Mouse (Mus musculus) urinary bladder, adult 18-20 months (tissue): ENCODE measurements around the gene Zcchc24.

ENCODE experiments used
- DNase-seq, 2 experiments: peaks; one replicate each; pipeline ENCODE4 v3.0.0; 2022; ENCODE audit warnings: low spot score in 2 of 2, mixed read lengths in 2 of 2

The Zcchc24 gene

DNA sequence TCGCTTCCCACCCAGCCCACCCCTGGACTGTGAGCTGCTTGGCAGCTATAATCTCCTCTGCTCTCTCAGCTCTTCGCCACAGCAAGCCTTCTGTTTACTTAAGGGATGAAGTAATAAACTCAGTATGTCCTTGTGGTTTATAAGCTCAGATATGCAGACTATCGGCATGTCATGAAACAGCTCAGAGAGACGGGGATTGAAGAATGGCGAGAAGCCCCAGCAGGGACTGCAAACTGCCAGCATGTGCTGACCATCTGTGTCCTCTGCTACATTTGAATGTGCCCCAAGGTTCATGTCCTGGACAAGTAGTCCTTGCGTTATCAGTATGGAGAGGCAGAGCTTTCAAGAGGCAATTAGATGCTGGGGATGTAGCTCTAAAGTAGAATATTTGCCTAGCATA lies 7.5 kb upstream of the Zcchc24 start:
- DNase-seq = no peak

DNA sequence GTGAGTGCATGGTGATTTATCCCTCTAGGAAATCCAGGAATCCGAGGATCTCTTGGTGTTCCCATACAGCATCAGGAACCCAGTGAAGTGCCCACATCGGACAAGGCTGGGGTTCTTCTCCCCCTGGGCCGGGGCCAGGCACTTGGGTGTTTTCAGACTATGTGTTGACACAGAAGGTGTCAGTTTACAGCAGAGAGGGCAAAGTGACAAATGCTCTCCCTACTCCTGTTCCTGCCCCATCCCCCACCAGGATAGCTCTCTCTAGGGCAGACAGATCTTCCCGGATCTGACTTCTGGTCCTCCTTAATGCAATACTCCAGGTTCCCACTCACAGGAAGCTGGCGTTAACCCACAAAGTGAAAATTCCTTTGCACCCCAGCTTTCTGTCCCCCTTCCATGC lies 5.3 kb upstream of the Zcchc24 start:
- no peak for DNase-seq

DNA sequence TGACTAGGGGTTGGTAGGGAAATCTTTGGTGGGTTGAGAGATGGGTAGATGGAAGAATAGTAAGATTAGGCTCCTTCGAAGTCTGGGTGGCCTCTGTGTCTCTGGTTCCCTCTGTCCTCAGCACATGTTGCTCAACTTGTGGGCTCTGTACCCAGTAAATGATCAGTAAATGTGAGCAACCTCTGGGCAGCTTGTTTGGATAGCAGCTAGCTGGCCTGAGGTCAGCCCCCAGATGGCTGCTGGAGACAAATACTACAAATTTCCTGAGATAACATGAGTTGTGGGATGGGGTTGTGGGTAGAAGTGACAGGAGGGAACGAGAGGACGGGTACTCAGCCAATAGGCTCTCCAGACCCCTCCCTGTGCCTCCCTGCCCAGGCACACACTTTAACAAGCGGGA lies 4.2 kb upstream of the Zcchc24 start:
- no peak for DNase-seq

DNA sequence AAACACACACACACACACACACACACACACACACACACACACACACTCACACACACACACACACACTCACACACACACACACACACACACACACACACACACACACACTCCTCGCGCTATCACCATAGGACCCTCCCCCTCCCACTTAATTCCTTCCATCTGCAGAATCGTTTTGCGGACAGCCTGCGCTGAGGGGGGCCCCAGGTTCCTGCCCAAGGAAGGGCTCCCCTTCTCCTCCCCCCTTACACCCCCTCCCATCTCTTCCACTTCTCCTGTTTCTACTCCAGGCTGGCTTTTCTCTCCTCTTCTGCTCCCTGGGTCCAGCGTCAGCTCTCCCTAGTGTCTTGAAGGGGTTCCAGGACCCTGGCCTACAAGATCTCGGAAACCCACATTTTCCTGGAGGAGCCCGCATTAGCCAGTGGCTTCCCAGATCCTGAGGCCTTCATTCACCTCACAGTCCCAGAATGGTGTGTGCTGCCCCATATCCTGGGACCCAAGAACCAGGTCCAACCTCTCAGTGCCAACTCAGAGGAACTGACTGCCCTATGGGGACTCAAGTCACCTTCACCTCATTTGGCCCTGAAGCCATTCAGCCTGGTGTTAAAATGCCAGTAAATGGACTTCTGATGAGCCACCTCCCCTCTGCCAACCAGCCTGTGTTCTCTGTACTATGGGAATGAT lies 927 bp upstream of the Zcchc24 start:
- no peak for DNase-seq

DNA sequence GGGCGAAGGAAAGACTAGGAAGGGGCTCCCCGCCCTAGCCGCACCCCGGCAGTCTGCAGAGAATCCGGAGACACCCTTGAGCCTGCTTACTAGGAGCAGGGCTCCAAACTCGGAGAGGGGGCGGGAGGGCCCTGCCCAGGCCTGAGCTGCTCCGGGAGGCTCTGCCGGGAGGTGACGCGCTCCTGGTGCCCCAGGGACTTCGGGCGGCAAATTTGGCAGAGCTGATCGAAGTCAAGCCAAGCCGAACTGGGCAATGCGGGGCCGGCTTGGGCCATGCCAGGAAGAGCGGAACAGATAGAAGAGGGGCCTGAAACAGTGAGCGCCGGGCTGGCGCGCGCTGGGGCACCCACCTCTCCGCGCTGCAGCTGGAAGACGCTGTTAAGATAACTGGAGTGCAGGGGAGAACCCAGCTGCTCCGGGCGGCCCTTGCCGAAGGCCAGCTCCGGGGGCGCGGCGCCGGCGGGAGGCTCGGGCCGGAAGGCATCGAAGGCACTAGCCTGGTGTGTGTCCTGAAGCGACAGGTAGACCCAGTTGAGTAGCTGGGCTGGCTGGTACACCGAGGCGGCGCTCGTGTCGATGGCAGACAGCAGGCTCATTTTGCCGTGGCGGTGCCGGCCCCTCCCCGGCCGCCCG lies 462 bp downstream of the Zcchc24 start:
- peak in 1 of 2 experiments; percentile 50 for DNase-seq

DNA sequence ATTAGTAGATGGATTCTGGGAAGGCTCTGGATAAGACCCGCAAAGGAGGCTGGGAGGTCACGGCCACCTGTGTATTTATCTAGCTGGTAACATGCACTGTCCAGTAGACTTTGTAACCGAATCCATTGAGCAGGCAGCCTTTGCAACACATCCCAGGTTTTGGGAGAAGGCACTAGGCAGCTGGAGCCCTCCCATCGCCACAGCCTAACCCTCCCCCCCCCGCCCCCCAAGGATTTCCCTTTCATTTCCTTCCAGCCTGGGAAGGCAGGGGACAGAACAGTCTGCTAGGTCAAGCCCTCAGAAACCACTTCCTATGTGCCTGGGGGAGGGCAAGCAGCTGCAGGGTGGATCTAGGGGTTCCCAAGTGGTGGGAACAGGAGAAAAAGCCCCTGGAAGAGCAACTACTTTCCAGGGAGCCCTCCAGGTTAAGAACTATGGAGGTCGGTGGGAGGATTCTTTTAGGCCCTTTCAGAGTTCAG lies 1.1 kb downstream of the Zcchc24 start:
- DNase-seq = no peak

DNA sequence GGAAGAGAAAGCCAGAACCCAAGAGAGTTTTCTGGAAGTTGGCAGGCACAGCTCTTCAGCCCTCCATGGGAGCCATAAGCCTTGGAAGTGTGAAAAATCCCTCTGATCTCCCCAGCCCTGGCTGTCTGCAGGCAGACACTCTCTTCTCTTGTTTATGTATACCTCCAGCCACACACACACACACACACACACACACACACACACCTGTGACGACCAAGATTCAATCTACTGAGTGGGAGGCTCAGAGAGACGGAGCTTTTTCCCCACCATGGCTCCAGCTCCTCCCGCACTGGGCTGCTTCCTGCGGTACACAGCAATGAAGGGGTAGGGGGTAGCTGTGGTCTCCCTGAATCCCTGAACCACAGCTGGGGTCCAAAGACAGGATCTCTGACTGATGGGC lies 2.4 kb downstream of the Zcchc24 start:
- DNase-seq = no peak

DNA sequence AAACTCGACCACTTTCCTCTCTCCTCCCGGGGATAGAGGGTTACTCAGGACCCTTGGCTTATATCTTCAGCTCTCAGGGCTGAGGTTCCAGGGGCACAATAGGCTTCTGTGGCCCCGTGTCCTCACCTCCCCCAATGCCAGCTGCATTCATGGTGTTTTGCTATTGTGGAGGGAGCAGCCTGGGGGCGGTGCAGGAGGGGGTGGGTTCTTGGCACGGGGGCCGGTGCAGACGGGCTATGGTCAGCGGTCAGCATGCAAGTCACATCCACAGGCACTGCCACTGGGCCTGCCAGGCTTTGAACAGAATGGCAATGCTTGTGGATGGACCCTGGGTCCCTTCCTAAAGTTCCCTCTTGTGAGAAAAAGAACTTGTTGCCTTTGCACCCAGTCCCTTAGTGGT lies 2.9 kb downstream of the Zcchc24 start:
- DNase-seq = no peak

DNA sequence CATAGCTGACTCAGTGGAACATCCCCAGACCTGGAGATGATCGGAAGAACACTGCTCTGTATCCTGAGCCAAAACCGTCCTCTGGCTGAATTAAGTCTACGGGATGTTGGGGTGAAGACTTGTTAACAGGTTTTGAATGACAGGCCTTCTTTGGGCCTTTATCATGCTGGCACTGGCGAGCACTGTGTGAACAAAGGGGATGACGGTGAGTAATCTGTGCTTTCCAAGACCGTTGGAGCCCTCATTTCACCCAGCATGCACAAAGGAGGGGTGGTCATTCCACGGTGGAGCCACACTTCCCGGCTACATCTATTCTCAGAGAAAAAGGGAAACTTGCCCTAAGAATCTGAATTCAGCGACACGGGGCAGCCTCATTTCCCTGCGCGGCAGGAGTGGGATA lies 3.7 kb downstream of the Zcchc24 start:
- DNase-seq = no peak

DNA sequence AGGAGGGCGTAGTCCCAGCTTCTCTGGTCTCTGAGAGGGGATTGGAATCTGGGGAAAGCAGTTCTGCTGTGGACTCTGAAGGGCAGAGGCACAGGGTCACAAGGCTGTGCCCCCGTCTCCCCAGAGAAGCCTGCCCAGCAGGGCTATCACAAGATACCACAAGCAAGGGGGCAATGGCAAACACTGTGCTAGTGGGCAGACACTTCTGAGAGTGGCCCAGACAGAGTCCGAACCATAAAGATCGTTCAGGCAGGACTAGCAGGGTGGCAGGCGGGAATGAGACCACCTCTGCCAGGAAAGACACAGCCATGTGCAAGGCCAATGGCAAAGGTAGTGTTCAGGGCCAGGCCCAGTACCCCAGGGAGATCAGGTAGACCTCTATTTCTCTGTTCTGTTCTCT lies 7.7 kb downstream of the Zcchc24 start:
- no peak for DNase-seq

DNA sequence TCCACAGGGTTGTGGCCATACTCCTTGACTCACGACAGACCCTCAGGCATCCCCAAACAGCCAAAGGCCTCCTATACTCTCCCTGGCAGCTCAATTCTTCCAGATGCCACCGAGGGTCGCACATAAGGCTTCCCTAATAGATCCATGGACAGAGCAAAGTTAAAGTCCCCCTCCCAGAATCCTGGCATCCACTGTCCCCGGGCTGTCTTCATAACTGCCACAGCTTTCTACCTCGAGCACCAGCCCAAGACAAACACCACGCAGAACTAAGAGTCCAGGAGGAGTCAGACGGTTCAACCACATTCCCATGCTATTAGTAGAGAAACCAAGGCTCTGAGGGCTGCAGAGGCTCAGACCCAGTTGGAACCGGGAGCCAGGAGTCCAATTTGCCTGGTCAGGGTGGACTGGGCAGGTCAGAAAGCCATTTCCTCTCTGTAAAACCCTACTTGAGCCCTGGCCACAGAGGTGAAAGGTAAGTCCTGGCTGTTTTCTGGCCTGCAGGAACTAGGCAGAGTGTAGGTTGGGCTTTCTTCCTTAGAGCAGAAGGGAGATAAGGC lies 8.8 kb downstream of the Zcchc24 start:
- DNase-seq = no peak

DNA sequence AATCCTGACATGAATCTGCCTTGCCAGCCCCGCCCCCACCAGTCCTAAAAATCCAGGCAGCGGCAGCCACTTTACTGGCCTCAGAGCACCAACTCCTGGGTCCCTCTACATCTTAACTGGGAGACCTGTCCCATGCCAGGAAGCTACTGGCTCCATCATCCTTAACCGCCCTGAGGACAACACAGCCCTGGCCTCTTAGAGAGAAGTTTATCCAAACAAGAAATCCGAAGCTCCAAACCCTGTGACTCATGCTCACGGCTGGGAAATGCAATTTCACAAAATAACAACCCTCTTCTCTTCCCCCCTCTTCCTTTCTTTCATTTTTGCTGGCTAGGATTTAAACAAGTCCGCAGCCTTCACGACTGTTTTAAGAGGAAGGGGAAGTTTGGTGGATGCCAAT lies 9.3 kb downstream of the Zcchc24 start:
- DNase-seq = no peak

DNA sequence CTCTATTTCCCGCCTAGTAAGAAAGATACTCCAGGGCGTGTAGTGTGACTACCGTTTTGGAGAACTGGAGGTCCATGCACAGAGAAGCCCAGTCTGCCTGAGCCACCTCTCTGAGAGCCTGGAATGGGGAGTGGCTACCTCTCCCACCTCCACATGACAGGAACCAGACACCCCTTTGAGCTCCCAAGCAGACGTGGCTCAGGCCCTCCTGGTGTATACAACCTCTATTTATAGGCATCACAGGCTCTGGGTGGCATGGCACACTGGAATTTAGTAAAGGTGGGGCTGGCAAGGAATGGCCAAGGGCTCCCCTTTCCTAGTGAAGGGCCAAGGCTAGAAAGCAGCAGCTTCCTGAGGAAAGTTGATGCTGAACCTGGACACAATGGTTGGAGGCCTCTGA lies 10.9 kb downstream of the Zcchc24 start:
- DNase-seq = no peak

DNA sequence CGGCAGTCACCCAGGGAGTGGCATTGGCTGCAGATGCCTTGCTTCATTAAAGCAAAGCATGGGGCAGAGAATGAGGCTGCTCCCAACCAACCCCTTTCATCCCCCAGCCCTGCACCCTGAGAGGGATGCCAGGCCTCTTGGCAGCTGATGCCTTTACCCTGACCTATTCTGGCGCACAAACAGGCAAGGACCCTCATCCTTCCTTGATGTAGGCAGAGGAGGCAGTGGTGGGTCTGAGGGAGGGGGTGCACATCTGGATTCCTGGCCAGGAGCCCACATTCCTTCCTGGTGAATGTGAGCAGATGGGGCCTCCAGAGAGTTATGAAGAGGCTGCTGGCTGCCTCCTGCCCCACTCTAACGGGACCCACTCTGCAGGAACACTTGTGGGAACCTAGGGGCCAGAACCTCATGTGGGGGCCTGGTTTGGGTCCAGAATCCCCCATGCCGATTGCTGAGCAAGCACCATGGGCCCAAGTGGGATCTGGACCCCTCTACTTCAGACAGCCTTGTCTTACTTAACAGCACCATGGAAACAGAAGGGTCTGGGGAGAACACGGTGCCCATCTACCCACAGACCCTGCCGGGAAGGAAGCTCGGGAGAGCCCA lies 12.4 kb downstream of the Zcchc24 start:
- no peak for DNase-seq

DNA sequence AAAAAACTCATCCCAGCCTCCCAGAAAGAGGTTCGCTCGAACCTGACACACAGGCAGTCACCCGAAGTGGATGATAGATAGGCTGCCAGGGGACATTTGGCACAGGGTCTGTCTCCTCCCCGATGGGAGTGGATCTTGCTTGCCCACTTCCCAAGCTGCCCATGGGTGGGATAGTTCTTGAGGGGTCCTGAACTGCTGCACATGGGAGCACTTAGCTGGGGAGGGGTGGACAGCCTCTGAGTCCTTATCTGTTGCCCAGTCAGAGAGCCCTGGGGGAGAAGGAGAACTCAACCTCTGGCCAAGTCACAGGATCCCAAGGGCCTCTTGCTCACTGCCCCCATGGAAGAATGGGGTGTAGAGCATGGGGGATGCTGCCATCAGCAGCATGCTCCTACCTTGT lies 13.3 kb downstream of the Zcchc24 start:
- DNase-seq = no peak

DNA sequence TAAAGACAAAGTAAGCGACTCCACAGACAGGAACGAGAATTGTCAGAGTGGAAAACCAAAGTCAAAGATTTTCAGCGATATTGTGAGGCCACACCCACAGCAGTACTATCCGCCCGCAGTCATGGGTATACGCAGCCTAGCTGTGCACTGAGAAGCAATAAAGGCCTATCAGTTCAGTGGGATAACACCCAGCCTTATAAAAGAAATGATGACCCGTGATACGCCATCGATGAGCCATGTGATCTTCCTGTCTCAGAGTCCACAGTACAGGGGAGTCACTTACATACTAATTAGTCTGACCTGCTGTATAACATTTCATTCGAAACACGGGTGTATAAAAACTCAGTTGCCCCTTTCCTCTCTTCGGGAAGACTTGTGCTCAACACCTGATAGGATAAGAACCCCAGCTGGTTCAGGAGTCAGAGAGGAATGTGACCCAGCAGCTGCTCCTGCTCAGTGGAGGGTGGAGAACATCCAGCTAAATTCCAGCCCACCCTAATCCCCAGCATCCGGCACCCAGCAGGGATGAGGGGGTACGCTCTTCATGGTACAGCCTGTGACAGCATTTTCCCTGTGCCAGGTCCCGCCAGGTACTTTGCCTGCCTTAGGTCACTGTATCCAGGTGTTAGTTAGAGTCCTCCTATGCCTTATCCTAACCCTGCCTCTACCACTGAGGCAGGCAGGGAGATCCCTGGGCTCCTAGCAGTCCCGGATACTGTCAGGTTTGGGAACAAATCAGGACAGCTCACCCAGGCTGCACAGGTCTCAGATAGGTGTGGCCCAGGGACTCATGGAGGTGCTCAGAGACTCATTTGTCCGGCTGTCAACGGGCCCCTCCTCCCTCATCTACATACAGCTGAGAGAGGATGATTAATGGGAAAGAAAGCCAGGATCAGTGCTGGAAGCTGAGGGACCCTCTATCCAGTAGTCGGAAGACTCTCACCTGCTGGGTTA lies 14.0 kb downstream of the Zcchc24 start:
- DNase-seq = no peak

DNA sequence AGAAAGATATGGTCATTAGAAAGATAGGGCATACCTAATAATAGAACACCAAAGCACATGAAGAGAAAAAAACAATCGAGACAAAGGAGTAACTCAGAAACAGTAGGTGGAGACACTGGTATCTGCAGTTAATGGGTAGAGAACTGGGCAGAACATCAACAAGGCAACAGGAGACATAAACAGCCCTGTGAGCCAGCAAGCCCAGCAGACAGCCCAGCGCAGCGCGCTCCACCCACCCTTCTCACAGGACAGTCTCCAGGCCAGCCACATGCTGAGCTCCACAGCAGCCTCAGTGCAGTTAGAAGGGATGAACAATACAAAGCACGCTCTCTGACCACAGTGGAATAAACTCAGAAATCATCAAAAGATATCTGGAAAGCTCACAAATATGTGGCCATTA lies 15.8 kb downstream of the Zcchc24 start:
- DNase-seq = peak in 1 of 2 experiments; percentile 68

DNA sequence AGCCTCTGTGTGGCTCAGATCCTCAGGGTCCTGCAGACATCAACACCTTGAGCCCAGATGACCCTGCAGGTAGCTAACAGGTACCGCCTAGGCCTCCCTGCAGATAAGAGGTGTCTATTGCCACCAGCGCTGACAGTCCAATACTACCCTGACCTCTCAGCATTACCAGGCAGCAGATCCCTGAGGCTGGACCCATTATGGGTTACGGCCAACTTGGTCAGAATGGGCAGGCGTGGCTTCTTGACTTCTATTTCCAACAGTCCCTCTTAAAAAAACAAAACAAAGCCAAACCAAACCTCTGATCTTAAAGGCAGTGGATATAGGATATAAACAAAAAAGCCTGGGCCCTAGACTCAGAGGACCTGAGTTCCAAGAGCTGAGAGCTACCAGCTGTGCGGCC lies 17.8 kb downstream of the Zcchc24 start:
- no peak for DNase-seq

DNA sequence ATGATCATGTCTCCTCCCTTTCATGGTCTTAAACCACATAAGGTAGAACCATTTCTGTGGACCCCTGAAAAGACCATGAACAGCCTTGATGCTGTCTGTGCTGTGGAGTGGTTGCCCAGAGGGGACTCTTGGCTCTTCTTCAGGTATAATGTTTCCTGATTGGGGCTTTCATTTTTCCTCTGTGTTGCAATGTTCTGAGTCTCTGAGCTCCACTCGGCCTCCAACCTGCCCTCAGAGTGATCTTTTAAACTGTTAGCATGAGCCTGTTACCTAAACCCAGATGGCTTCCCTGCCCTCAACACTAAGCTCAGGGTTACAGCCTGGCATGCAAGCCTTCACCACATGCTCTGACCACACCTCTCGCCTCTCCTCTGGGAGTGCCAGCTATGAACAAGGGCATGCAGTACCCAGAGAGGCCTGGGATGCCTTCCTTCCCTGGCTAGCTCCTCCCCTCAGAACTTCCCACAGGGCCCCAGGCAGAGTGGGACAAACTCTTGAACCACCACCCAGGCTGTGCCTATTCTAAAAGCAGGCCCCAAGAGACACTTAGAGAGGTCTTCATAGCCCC lies 18.3 kb downstream of the Zcchc24 start:
- no peak for DNase-seq

DNA sequence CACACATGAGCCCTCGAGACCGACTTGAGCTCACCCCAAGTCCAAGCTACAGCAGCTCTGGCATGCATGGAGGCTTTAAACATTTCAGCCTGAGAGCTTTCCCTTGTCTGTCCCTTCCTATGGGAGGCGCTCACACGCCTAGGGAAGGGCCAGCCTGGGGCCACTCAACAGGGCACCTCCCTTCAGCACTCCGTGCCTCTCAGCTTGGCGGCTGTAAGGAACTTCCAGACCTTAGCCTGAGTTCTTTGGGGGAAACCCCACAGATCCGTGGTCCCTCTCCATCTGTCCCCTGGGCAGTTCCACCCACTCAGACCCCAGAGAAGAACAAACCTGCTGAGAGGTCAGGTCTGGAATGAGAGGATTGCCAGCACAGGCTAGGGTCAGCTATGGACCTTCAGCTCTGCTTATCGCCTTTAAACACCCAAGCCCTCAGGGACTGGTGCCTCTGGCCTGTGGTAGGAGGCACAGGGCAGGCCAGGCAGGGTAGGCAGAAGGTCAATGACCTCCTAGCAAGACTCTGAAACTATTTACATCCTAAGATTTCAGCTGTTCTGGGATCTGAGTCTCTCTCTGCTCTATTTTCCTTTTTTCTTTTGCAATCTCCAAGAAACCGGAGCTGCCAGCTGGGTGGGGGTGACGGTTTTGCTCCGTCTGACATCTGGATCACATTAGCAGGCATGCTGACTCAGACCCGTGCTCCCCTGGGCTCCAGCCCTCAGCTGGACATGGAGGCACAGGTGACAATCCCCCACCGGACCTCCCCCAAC lies 19.5 kb downstream of the Zcchc24 start:
- DNase-seq = peak in 1 of 2 experiments; percentile 57
